Mouse (Mus musculus): ENCODE data around the gene Ier5.

The Ier5 gene

GRCm38 (mm10) chr1:155099280-155099848, at the start of gene Ier5:
TSS of gene Ier5 (minus strand) at chr1:155099636.
- DNase-seq (ENCODE audit: low read depth in 1 of 2, low spot score in 2 of 2), result peak; percentile 92 to 98

GRCm38 (mm10) chr1:155147228-155147627, 47.8 kb upstream of the Ier5 start:
- no peak for DNase-seq (ENCODE audit: low read depth in 1 of 2, low spot score in 2 of 2)

- peak in 1 of 2 experiments; percentile 16 for DNase-seq (ENCODE audit: low read depth in 1 of 2, low spot score in 2 of 2)
Observed at GRCm38 (mm10) chr1:155146572-155146980, 47.1 kb upstream of the Ier5 start, which contains the start of gene Mr1. TSS of gene Mr1 (minus strand) at chr1:155146814.

GRCm38 (mm10) chr1:155145620-155146019, 46.2 kb upstream of the Ier5 start:
- peak; percentile 8 to 18 for DNase-seq (ENCODE audit: low read depth in 1 of 2, low spot score in 2 of 2)

GRCm38 (mm10) chr1:155140076-155140475, 40.6 kb upstream of the Ier5 start:
- peak; percentile 33 to 53 for DNase-seq (ENCODE audit: low read depth in 1 of 2, low spot score in 2 of 2)

GRCm38 (mm10) chr1:155138795-155139194, 39.4 kb upstream of the Ier5 start:
- peak in 1 of 2 experiments; percentile 17 for DNase-seq (ENCODE audit: low read depth in 1 of 2, low spot score in 2 of 2)

GRCm38 (mm10) chr1:155134866-155135265, 35.4 kb upstream of the Ier5 start:
- DNase-seq (ENCODE audit: low read depth in 1 of 2, low spot score in 2 of 2), result no peak

GRCm38 (mm10) chr1:155127429-155127934, 28.0 kb upstream of the Ier5 start:
- no peak for DNase-seq (ENCODE audit: low read depth in 1 of 2, low spot score in 2 of 2)

- no peak for DNase-seq (ENCODE audit: low read depth in 1 of 2, low spot score in 2 of 2)
Observed at GRCm38 (mm10) chr1:155126716-155127115, 27.3 kb upstream of the Ier5 start.

- no peak for DNase-seq (ENCODE audit: low read depth in 1 of 2, low spot score in 2 of 2)
Observed at GRCm38 (mm10) chr1:155124397-155124796, 25.0 kb upstream of the Ier5 start.

GRCm38 (mm10) chr1:155121977-155122939, 22.8 kb upstream of the Ier5 start:
- no peak for DNase-seq (ENCODE audit: low read depth in 1 of 2, low spot score in 2 of 2)

- no peak for DNase-seq (ENCODE audit: low read depth in 1 of 2, low spot score in 2 of 2)
Observed at GRCm38 (mm10) chr1:155119719-155120118, 20.3 kb upstream of the Ier5 start.

- no peak for DNase-seq (ENCODE audit: low read depth in 1 of 2, low spot score in 2 of 2)
Observed at GRCm38 (mm10) chr1:155113946-155114345, 14.5 kb upstream of the Ier5 start.

- no peak for DNase-seq (ENCODE audit: low read depth in 1 of 2, low spot score in 2 of 2)
Observed at GRCm38 (mm10) chr1:155112875-155113274, 13.4 kb upstream of the Ier5 start.

- DNase-seq (ENCODE audit: low read depth in 1 of 2, low spot score in 2 of 2), result no peak
Observed at GRCm38 (mm10) chr1:155112118-155112517, 12.7 kb upstream of the Ier5 start.

GRCm38 (mm10) chr1:155111491-155111890, 12.1 kb upstream of the Ier5 start:
- no peak for DNase-seq (ENCODE audit: low read depth in 1 of 2, low spot score in 2 of 2)

- no peak for DNase-seq (ENCODE audit: low read depth in 1 of 2, low spot score in 2 of 2)
Observed at GRCm38 (mm10) chr1:155109387-155110350, 10.2 kb upstream of the Ier5 start.

GRCm38 (mm10) chr1:155108412-155108811, 9.0 kb upstream of the Ier5 start:
- DNase-seq (ENCODE audit: low read depth in 1 of 2, low spot score in 2 of 2), result no peak

- no peak for DNase-seq (ENCODE audit: low read depth in 1 of 2, low spot score in 2 of 2)
Observed at GRCm38 (mm10) chr1:155107843-155108242, 8.4 kb upstream of the Ier5 start.

- DNase-seq (ENCODE audit: low read depth in 1 of 2, low spot score in 2 of 2), result no peak
Observed at GRCm38 (mm10) chr1:155106310-155106709, 6.9 kb upstream of the Ier5 start.

GRCm38 (mm10) chr1:155103991-155104390, 4.6 kb upstream of the Ier5 start:
- DNase-seq (ENCODE audit: low read depth in 1 of 2, low spot score in 2 of 2), result no peak
